Mouse (Mus musculus) heart, embryonic 12.5 days (tissue): Measurements from ENCODE around the gene Emp2. TPM values are rescaled to one million over a fixed set of nuclear protein-coding genes. Genes with fewer than 3 reads are reported as not detected.
"Not testable (repeated sequence)": the region's sequence is repeated elsewhere in the genome, so short reads cannot be mapped to it uniquely, and the experiment has no call there.

Source experiments
- ATAC-seq: fragments of 200-750 bp; cut with Nextera tagmentation; 2 replicates; pipeline ENCODE4 v1.8.0; 2017; ENCODE audit warnings: moderate TSS enrichment, moderate library complexity; ENCODE audit not compliant: insufficient number of reproducible peaks, low FRiP score
- H3K27ac ChIP-seq: fragments of 300-500 bp; sonication (generic); 2 replicates; pipeline ENCODE4 v1.5.1; 2016; ENCODE audit warnings: mild to moderate bottlenecking, moderate library complexity; ENCODE audit not compliant: poor library complexity, severe bottlenecking
- H3K27me3 ChIP-seq: fragments of 300-500 bp; sonication (generic); replicated peaks from 2 replicates; pipeline ENCODE4 v1.6.1; 2016; ENCODE audit warnings: mild to moderate bottlenecking, moderate library complexity
- H3K36me3 ChIP-seq: fragments of 300-500 bp; sonication (generic); 2 replicates; pipeline ENCODE4 v1.6.1; 2016; ENCODE audit warnings: mild to moderate bottlenecking, moderate library complexity
- H3K4me1 ChIP-seq: fragments of 300-500 bp; sonication (generic); replicated peaks from 2 replicates; pipeline ENCODE4 v1.6.1; 2016; ENCODE audit warnings: mild to moderate bottlenecking
- H3K4me2 ChIP-seq: fragments of 300-500 bp; sonication (generic); 2 replicates; pipeline ENCODE4 v1.6.1; 2016; ENCODE audit warnings: mild to moderate bottlenecking, moderate library complexity
- H3K4me3 ChIP-seq: fragments of 300-500 bp; sonication (generic); 2 replicates; pipeline ENCODE4 v1.5.1; 2016; ENCODE audit warnings: mild to moderate bottlenecking
- H3K9ac ChIP-seq: fragments of 300-500 bp; sonication (generic); 2 replicates; pipeline ENCODE4 v1.6.1; 2016; ENCODE audit warnings: mild to moderate bottlenecking, moderate library complexity
- H3K9me3 ChIP-seq: fragments of 300-500 bp; sonication (generic); replicated peaks from 2 replicates; pipeline ENCODE4 v1.6.1; 2016; ENCODE audit warnings: mild to moderate bottlenecking, moderate library complexity
- WGBS: fragments of 180-500 bp; shearing (Covaris S2); methylation state at CpG from one replicate; pipeline ENCODE4 v1.1.7; 2016; 5-methylcytosine and 5-hydroxymethylcytosine counted together
- polyA plus RNA-seq: library from polyadenylated mRNA; unstranded; fragments of >200 nt; fragmentation: Nextera tagmentation; extraction: Ambion mirVana; gene quantifications from 2 replicates; pipeline ENCODE4 v1.2.1, GENCODE M21; 2016

Gene Emp2
- polyA plus RNA-seq, 1 experiment from 2014 or later: 24.2 TPM

DNA sequence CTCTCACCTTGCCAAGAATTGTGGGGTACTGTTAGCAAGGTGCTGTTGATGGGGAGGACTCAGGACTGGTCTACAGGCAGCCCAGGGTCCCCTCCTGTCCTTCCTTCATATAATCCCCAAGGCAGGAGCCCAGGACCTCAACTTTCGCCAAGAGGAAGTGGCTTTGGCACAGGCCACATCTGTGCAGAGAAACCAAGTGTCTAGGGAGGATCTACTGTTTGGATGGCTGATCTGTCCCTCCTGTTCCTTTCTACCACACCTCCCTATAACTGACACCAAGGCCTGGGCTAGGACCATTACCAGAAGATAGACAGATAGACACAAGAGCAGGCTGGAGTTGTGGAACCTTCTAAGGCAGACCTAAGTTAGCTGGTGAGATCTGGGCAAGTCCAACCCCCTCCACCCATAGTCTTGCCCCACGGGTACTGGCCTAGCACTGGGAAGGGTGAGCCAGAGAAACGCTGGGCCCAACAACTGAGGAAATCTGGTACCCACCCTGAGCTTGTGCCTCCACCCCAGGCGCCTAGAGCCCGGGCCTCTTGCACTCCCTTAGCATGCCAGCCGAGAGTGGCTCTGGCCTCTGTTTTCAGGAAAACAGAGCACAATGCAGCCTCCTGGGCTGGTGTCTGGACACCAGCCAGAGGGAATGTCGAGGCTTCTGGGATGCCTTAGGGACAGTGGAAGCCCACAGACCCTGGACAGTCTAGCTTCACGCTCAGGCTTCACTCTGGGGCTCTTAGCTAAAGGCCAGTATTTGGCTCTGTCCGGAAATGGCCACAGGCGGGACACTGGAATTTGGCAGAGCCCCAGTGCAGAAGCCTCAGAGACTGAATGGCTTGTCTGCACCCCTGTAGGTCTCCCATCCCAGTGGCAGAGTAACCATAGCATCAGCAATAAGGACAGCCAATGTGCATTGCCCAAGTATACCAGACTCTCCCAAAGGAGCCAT lies 15.8 kb downstream of the Emp2 start:
- 84% methylated on average over 10 of the region's 10 CpGs for WGBS
- Histone ChIP-seq H3K27ac (no peak overlapping the region), H3K9ac (no peak overlapping the region), H3K4me2 (no peak overlapping the region), H3K4me3 (no peak overlapping the region), H3K27me3 (no peaks in the 10 kb centered on the region), H3K9me3 (peaks cover 10% of the 10 kb centered on the region; the same call in 1 of the 2 replicates), H3K4me1 (peaks cover 14% of the 10 kb centered on the region), H3K36me3 (no peaks in the 10 kb centered on the region)
- ATAC-seq: no peak

DNA sequence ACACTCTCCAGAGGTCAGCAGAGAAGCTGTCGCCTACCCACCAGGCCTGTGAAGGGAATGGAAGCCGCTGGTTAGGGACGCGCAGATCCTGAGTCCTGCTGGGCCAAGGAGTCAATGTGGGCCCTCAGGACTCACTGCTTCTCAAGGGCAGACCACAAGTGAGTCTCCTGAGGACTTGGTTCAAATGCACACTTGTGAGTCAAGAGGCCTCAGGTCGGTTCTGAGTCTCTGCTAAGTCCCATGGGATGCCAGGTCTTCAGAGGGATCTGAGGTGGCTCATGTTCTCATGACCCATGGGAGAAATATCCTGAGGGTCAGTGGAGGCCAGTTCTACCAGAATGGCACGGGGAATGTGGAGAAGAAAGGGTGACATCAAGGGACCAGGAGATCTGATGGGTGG lies 25.7 kb downstream of the Emp2 start:
- Histone ChIP-seq H3K36me3 (peaks cover 33% of the 10 kb centered on the region), H3K9ac (no peak overlapping the region)
- 82% methylated on average over 6 of the region's 6 CpGs for WGBS

DNA sequence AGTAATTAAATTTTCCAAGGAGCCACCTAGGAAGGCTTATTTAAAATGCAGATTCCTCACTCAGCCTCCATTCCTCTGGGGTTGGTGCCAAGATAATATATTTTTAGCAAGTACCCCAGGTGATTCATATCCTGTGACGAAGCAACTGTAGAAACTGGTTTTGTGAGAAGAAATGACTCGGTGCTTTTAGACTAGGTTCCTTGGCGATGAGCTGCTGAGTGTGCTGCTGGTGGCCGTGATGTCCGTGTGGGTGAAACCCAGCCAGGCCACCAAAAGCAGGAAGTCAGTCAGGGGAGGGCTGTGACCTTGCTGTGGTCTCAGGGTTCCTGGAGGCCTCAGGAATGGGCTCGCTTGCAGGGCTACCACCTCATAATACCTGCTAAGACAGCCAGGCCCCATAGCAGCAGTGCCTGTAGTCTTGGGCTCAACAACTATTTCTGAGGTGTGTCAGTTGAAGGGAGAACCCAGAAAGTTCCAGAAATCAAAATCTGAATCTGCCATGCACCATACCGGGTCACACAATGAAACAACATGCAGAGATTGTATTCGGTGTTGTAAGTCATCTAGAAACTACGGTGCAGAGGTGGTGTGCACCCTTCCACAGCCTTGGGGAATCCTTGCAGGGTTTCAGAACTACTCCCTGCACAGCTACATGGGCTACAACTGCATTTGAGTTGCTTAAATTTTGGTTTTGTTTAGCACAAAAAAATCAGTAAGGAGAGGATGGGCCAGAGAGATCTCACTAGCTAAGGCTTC lies 27.1 kb downstream of the Emp2 start:
- no peak for ATAC-seq
- Histone ChIP-seq H3K9me3 (no peaks in the 10 kb centered on the region), H3K27ac (no peak overlapping the region), H3K4me2 (no peak overlapping the region), H3K4me1 (peaks cover 7% of the 10 kb centered on the region; the same call in 1 of the 2 replicates), H3K4me3 (no peak overlapping the region), H3K9ac (no peak overlapping the region), H3K36me3 (peaks cover 34% of the 10 kb centered on the region), H3K27me3 (no peaks in the 10 kb centered on the region)
- 74% methylated on average over 9 of the region's 9 CpGs for WGBS

More for the DNA sequence above, 25.7 kb downstream of the Emp2 start:
- Histone ChIP-seq H3K27me3 (no peaks in the 10 kb centered on the region), H3K4me3 (no peak overlapping the region), H3K27ac (no peak overlapping the region), H3K4me1 (peaks cover 7% of the 10 kb centered on the region; the same call in 1 of the 2 replicates), H3K4me2 (no peak overlapping the region), H3K9me3 (no peaks in the 10 kb centered on the region)
- ATAC-seq: no peak

DNA sequence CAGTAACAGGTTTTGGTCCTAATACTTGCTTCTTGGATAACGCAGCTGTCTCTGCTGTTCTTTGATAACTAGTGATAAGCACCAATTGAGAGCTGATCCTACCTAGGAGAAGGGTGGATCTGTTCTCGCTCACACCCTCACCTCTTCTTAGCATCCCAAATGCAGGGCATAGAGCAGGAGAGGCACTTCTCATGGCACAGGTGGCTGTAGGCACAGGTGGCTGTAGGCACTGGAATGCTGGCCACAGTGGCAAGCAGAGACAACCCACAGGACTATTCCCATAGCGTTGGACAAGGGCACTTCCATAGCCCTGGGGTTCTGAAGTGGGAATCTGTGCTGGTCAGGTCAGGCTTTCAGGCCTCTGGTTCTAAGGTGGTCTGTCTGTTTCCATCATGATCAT lies 31.9 kb downstream of the Emp2 start:
- no peaks in the 10 kb centered on the region for H3K27me3 ChIP-seq
- no peak overlapping the region for H3K27ac ChIP-seq
- no peak overlapping the region for H3K9ac ChIP-seq
- H3K4me1 ChIP-seq: peaks cover 6% of the 10 kb centered on the region; the same call in 1 of the 2 replicates
- H3K36me3 ChIP-seq: peaks cover 25% of the 10 kb centered on the region
- no peaks in the 10 kb centered on the region for H3K9me3 ChIP-seq
- no peak overlapping the region for H3K4me3 ChIP-seq
- ATAC-seq: no peak
- 80% methylated on average over 3 of the region's 3 CpGs for WGBS
- no peak overlapping the region for H3K4me2 ChIP-seq

DNA sequence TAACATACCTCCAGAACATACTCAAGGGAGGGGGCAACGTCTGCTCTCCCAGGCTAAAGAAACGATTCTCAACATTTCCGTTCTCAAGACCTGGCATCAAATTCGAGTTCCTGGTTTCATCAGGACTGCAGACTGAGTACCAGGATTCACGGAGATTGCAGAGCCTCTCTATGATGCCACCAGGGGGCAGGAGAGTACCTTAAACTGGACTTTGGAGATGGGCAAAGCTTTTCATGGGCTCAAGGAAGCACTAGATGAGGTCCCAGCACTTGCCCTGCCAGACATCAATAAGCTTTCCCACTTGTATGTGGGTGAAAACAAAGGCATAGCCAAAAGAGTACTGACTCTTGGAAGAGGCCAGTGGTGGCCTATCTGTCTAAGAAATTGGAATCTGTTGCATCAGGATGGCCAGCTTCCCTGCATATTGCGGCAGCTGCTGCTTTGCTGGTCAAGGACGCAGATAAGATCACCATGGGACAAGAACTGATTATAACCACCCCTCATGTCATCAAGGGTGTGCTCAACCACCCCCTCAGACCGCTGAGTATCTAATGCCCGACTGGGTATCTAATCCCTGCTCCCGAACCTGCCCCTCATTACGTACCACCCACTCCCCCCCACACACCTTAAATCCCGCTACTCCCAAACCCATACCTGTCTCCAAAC lies 33.3 kb downstream of the Emp2 start:
- H3K27ac ChIP-seq: no peak overlapping the region
- no peak overlapping the region for H3K9ac ChIP-seq
- H3K4me3 ChIP-seq: no peak overlapping the region
- no peaks in the 10 kb centered on the region for H3K9me3 ChIP-seq
- WGBS: 44% methylated on average over 12 of the region's 12 CpGs
- ATAC-seq: no peak
- peaks cover 25% of the 10 kb centered on the region for H3K36me3 ChIP-seq
- no peaks in the 10 kb centered on the region for H3K4me1 ChIP-seq
- H3K4me2 ChIP-seq: no peak overlapping the region
- no peaks in the 10 kb centered on the region for H3K27me3 ChIP-seq

DNA sequence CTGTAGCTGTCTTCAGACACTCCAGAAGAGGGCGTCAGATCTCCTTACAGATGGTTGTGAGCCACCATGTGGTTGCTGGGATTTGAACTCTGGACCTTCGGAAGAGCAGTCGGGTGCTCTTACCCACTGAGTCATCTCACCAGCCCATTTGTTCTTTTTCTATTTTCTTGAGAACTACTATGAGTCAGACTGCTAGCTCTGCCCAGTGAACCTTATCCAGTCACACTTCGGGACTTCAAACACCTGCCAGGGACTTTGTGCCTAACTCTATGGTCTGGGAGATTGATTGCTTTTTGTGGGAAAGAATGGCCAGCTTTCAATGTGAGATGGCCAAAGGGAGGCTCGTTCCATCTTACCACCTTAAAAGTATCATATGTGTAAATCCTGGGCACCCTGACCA lies 37.0 kb downstream of the Emp2 start:
- not testable (repeated sequence) for H3K27me3 ChIP-seq, H3K4me1 ChIP-seq, H3K27ac ChIP-seq, H3K36me3 ChIP-seq, ATAC-seq, H3K4me2 ChIP-seq, H3K4me3 ChIP-seq, H3K9ac ChIP-seq
- WGBS: 79% methylated on average over 5 of the region's 5 CpGs
- H3K9me3 ChIP-seq: peaks cover 14% of the 10 kb centered on the region

DNA sequence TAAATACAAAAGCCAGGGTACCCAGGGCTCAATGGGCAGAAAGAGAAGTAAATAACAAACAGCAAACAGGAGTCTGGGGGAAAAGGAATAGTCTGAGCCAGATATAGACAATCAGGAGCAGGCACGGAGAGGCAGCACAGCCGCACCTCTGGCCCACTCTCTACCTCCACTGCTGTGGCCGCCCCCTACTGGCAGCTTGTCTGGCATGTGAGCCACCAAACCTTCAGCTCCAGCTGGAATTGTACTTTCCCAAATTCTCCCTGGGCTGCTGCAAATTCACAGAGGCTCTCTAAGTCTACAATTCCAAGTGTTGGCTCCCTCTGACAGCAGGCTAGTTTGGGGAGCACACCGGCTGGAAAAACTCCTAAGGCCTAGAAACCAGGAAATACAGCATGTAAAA lies 39.3 kb downstream of the Emp2 start:
- Histone ChIP-seq H3K9ac (no peak overlapping the region), H3K4me3 (no peak overlapping the region), H3K4me2 (no peak overlapping the region), H3K4me1 (no peaks in the 10 kb centered on the region), H3K27ac (no peak overlapping the region), H3K36me3 (no peaks in the 10 kb centered on the region), H3K9me3 (peaks cover 14% of the 10 kb centered on the region), H3K27me3 (no peaks in the 10 kb centered on the region)
- 60% methylated on average over 4 of the region's 4 CpGs for WGBS
- no peak for ATAC-seq

DNA sequence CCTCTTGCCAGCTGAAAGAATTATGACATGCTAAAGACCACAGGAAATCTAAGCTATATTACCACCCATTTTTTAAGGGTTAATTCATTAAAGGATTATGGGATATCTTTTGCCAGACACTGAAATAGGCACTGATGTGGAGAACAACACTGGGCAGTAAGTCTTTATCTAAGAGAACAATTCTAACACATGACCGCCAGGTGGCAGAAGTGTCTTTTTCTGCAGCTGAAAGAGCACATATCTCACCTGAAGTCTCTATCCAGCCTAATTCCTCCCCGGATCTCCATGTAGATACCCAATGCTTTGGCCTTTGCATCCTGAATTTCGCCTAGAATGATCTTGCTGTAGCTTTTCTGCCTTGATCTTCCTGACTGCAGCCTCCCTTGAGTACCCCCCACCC lies 41.5 kb downstream of the Emp2 start:
- Histone ChIP-seq H3K36me3 (no peaks in the 10 kb centered on the region), H3K4me3 (no peak overlapping the region), H3K9ac (no peak overlapping the region), H3K27ac (no peak overlapping the region), H3K27me3 (no peaks in the 10 kb centered on the region), H3K4me1 (no peaks in the 10 kb centered on the region), H3K4me2 (no peak overlapping the region), H3K9me3 (peaks cover 14% of the 10 kb centered on the region)
- no peak for ATAC-seq
- WGBS: 19% methylated on average over 3 of the region's 3 CpGs

DNA sequence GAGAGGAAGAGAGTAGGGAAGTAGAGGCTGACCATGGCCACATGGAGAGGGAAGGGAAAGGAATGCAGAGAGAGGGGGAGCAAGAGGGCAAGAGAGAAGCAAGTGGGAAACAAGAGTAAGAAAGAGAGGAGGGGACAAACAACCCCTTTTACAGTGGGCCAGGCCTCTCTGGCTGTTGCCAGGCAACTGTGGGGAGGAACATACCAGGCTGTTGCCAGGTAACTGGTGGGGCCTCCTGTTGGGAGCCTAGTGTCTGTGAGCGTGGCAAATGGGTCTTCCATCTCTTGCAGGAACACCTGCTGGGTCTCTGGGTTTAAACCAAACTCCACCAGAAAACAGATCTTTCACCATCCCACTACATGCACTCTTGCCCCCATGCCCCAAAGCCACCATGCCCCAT lies 59.8 kb downstream of the Emp2 start:
- H3K27me3 ChIP-seq: no peaks in the 10 kb centered on the region
- 57% methylated on average over 1 of the region's 1 CpGs for WGBS
- no peaks in the 10 kb centered on the region; the same call in 1 of the 2 replicates for H3K9me3 ChIP-seq
- ATAC-seq: no peak
- H3K27ac ChIP-seq: no peak overlapping the region
- H3K9ac ChIP-seq: no peak overlapping the region
- H3K36me3 ChIP-seq: no peaks in the 10 kb centered on the region
- H3K4me2 ChIP-seq: no peak overlapping the region
- no peaks in the 10 kb centered on the region for H3K4me1 ChIP-seq
- no peak overlapping the region for H3K4me3 ChIP-seq

DNA sequence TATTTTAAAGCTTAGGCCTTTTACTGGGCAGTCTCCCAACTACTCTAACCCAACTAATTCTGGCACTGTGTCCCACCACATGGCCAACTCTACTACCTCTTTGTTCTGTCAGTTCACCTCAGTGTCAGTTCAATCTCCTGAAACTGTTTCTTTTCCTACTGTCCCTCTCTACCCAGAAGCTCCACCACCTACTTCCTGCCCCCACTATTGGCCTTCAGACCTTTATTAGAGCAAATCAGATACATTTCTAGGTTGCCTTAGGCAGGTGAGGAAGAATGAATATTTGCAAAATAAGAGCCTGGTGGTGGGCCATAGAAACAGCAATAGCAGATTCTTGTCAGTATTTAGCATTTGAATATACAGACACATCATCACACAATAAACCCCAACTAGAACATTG lies 77.2 kb downstream of the Emp2 start:
- H3K4me1 ChIP-seq: no peaks in the 10 kb centered on the region
- H3K4me2 ChIP-seq: no peak overlapping the region
- H3K9ac ChIP-seq: no peak overlapping the region
- no peaks in the 10 kb centered on the region for H3K36me3 ChIP-seq
- H3K27ac ChIP-seq: no peak overlapping the region
- no peaks in the 10 kb centered on the region for H3K9me3 ChIP-seq
- no peak overlapping the region for H3K4me3 ChIP-seq
- no peaks in the 10 kb centered on the region for H3K27me3 ChIP-seq
- no peak for ATAC-seq
